Mouse (Mus musculus): ENCODE measurements around the gene Olfr461.
"Not testable (repeated sequence)": the region's sequence is repeated elsewhere in the genome, so short reads cannot be mapped to it uniquely, and the experiment has no call there.

Gene Olfr461

GRCm38 (mm10) chr6:40554950-40555349 lies at the start of gene Olfr461:
Gene Olfr461, minus strand, starts transcription at chr6:40555050.
- DNase-seq (ENCODE audit: low spot score): no peak

- not testable (repeated sequence) for DNase-seq (ENCODE audit: low spot score)
Observed at GRCm38 (mm10) chr6:40598546-40598945, 43.7 kb upstream of the Olfr461 start.

- no peak for DNase-seq (ENCODE audit: low spot score)
Observed at GRCm38 (mm10) chr6:40594804-40595550, 40.1 kb upstream of the Olfr461 start.

- no peak for DNase-seq (ENCODE audit: low spot score)
Observed at GRCm38 (mm10) chr6:40588346-40588745, 33.5 kb upstream of the Olfr461 start.

GRCm38 (mm10) chr6:40585645-40586044 lies 30.8 kb upstream of the Olfr461 start, which contains the start of gene Clec5a:
Gene Clec5a, minus strand, starts transcription at chr6:40585821.
- no peak for DNase-seq (ENCODE audit: low spot score)

- DNase-seq (ENCODE audit: low spot score): no peak
Observed at GRCm38 (mm10) chr6:40584336-40584735, 29.5 kb upstream of the Olfr461 start.

GRCm38 (mm10) chr6:40576305-40576704 lies 21.5 kb upstream of the Olfr461 start:
- no peak for DNase-seq (ENCODE audit: low spot score)

GRCm38 (mm10) chr6:40573618-40574017 lies 18.8 kb upstream of the Olfr461 start:
- DNase-seq (ENCODE audit: low spot score): no peak

GRCm38 (mm10) chr6:40569187-40569586 lies 14.3 kb upstream of the Olfr461 start, which contains the start of gene Olfr460:
Gene Olfr460, plus strand, starts transcription at chr6:40569487.
- no peak for DNase-seq (ENCODE audit: low spot score)

GRCm38 (mm10) chr6:40544690-40545089 lies 10.2 kb downstream of the Olfr461 start:
- DNase-seq (ENCODE audit: low spot score): no peak

GRCm38 (mm10) chr6:40519408-40519807 lies 35.4 kb downstream of the Olfr461 start, which contains the start of gene Prss37:
Gene Prss37, minus strand, starts transcription at chr6:40519508.
- no peak for DNase-seq (ENCODE audit: low spot score)

- DNase-seq (ENCODE audit: low spot score): no peak
Observed at GRCm38 (mm10) chr6:40493229-40493628, 61.6 kb downstream of the Olfr461 start, which contains the start of gene Tas2r108. Gene Tas2r108, plus strand, starts transcription at chr6:40493529.
